Mouse (Mus musculus) retina, adult 2 months (tissue): Measurements from ENCODE around the gene Zfp93.

Experiments
- DNase-seq: peaks from one replicate; pipeline ENCODE4 v3.0.0-alpha.2; 2012; ENCODE audit warnings: low read depth, low spot score

Zfp93 gene

GRCm38 (mm10) chr7:24291387-24292090, 21.3 kb downstream of the Zfp93 start:
- no peak for DNase-seq

GRCm38 (mm10) chr7:24293061-24293851, 23.0 kb downstream of the Zfp93 start:
- DNase-seq, result no peak

GRCm38 (mm10) chr7:24294763-24295162, 24.5 kb downstream of the Zfp93 start:
- DNase-seq, result no peak

- no peak for DNase-seq
Measured at GRCm38 (mm10) chr7:24295376-24295775, 25.2 kb downstream of the Zfp93 start.

GRCm38 (mm10) chr7:24296386-24296785, 26.2 kb downstream of the Zfp93 start:
- DNase-seq, result no peak

GRCm38 (mm10) chr7:24297361-24298095, 27.3 kb downstream of the Zfp93 start:
- no peak for DNase-seq

- no peak for DNase-seq
Measured at GRCm38 (mm10) chr7:24298635-24298972, 28.4 kb downstream of the Zfp93 start.

- peak; percentile 73 for DNase-seq
Measured at GRCm38 (mm10) chr7:24298973-24299708, 28.9 kb downstream of the Zfp93 start.

- DNase-seq, result no peak
Measured at GRCm38 (mm10) chr7:24299823-24300481, 29.7 kb downstream of the Zfp93 start.

- DNase-seq, result no peak
Measured at GRCm38 (mm10) chr7:24300771-24301282, 30.6 kb downstream of the Zfp93 start, which contains the start of gene Zfp61. Gene Zfp61, minus strand, starts transcription at chr7:24301232.

- no peak for DNase-seq
Measured at GRCm38 (mm10) chr7:24315726-24316566, 45.7 kb downstream of the Zfp93 start.

- peak; percentile 88 for DNase-seq
Measured at GRCm38 (mm10) chr7:24316567-24317092, 46.4 kb downstream of the Zfp93 start, which contains the start of gene Zfp94. Gene Zfp94, minus strand, starts transcription at chr7:24316666.

GRCm38 (mm10) chr7:24318942-24319341, 48.7 kb downstream of the Zfp93 start:
- no peak for DNase-seq

- DNase-seq, result no peak
Measured at GRCm38 (mm10) chr7:24322593-24322992, 52.4 kb downstream of the Zfp93 start.

GRCm38 (mm10) chr7:24325197-24325596, 55.0 kb downstream of the Zfp93 start:
- DNase-seq, result no peak

- no peak for DNase-seq
Measured at GRCm38 (mm10) chr7:24325675-24326128, 55.5 kb downstream of the Zfp93 start.

GRCm38 (mm10) chr7:24326273-24327135, 56.3 kb downstream of the Zfp93 start:
- DNase-seq, result no peak
